Mouse (Mus musculus): ENCODE results near the gene Etnk2. TPM values are rescaled to one million over a fixed set of nuclear protein-coding genes. Genes with fewer than 3 reads are reported as not detected.

Etnk2 gene
- polyA plus RNA-seq, 1 experiment from 2014 or later = 1.4 TPM

GRCm38 (mm10) chr1:133394702-133395101, 31.3 kb downstream of the Etnk2 start:
- H3K9ac ChIP-seq = no peak overlapping the region
- H3K27ac ChIP-seq = no peak overlapping the region
- 66% methylated on average over 4 of the region's 4 CpGs for WGBS
- H3K4me3 ChIP-seq = no peak overlapping the region
- ATAC-seq (ENCODE audit: low FRiP score, low read depth) = no peak
- peaks cover 11% of the 10 kb centered on the region for H3K4me1 ChIP-seq
- H3K27me3 ChIP-seq = no peaks in the 10 kb centered on the region
- no peaks in the 10 kb centered on the region for H3K9me3 ChIP-seq
- H3K4me2 ChIP-seq (replicated peaks) = no peak overlapping the region
- H3K36me3 ChIP-seq = peaks cover 27% of the 10 kb centered on the region

GRCm38 (mm10) chr1:133396693-133397092, 33.3 kb downstream of the Etnk2 start:
- H3K9me3 ChIP-seq = no peaks in the 10 kb centered on the region
- H3K36me3 ChIP-seq = peaks cover 11% of the 10 kb centered on the region; the same call in 1 of the 2 replicates
- H3K4me2 ChIP-seq (replicated peaks) = no peak overlapping the region
- H3K4me1 ChIP-seq = peaks cover 11% of the 10 kb centered on the region
- WGBS = 92% methylated on average over 5 of the region's 5 CpGs
- H3K27ac ChIP-seq = no peak overlapping the region
- H3K4me3 ChIP-seq = no peak overlapping the region
- no peak overlapping the region for H3K9ac ChIP-seq
- H3K27me3 ChIP-seq = no peaks in the 10 kb centered on the region
- ATAC-seq (ENCODE audit: low FRiP score, low read depth) = no peak

GRCm38 (mm10) chr1:133397094-133397482, 33.7 kb downstream of the Etnk2 start:
- H3K36me3 ChIP-seq = 0 out of 2 replicates have a peak, but pooled peaks cover 8% of the 10 kb centered on the region
- H3K9ac ChIP-seq = 0 out of 2 replicates have a peak overlapping the region, but pooled peaks have one; percentile 46
- peaks cover 11% of the 10 kb centered on the region for H3K4me1 ChIP-seq
- ATAC-seq (ENCODE audit: low FRiP score, low read depth) = no peak
- 0 out of 2 replicates have a peak overlapping the region, but pooled peaks have one; percentile 28 for H3K27ac ChIP-seq
- H3K9me3 ChIP-seq = no peaks in the 10 kb centered on the region
- H3K27me3 ChIP-seq = no peaks in the 10 kb centered on the region
- H3K4me3 ChIP-seq = no peak overlapping the region
- no peak overlapping the region for H3K4me2 ChIP-seq (replicated peaks)
- 80% methylated on average over 5 of the region's 5 CpGs for WGBS

- H3K9me3 ChIP-seq = no peaks in the 10 kb centered on the region
- ATAC-seq (ENCODE audit: low FRiP score, low read depth) = no peak
- H3K9ac ChIP-seq = peak overlapping the region; percentile 46; the same call in 1 of the 2 replicates
- H3K4me3 ChIP-seq = no peak overlapping the region
- 0 out of 2 replicates have a peak overlapping the region, but pooled peaks have one; percentile 32 for H3K4me2 ChIP-seq (replicated peaks)
- peak overlapping the region; percentile 55; the same call in 1 of the 2 replicates for H3K27ac ChIP-seq
- peaks cover 11% of the 10 kb centered on the region for H3K4me1 ChIP-seq
- WGBS = 17% methylated on average over 17 of the region's 17 CpGs
- no peaks in the 10 kb centered on the region for H3K27me3 ChIP-seq
- 0 out of 2 replicates have a peak, but pooled peaks cover 3% of the 10 kb centered on the region for H3K36me3 ChIP-seq
Measured at GRCm38 (mm10) chr1:133397483-133398237, 34.3 kb downstream of the Etnk2 start.

GRCm38 (mm10) chr1:133400014-133400725, 36.8 kb downstream of the Etnk2 start:
- Histone ChIP-seq H3K27me3 (no peaks in the 10 kb centered on the region), H3K36me3 (no peaks in the 10 kb centered on the region), H3K9me3 (no peaks in the 10 kb centered on the region), H3K4me2 (replicated peaks) (no peak overlapping the region), H3K4me1 (peaks cover 11% of the 10 kb centered on the region), H3K27ac (no peak overlapping the region), H3K9ac (no peak overlapping the region), H3K4me3 (no peak overlapping the region)
- ATAC-seq (ENCODE audit: low FRiP score, low read depth) = no peak
- WGBS = 70% methylated on average over 13 of the region's 13 CpGs

- no peak overlapping the region for H3K4me3 ChIP-seq
- no peak overlapping the region for H3K4me2 ChIP-seq (replicated peaks)
- no peak overlapping the region for H3K27ac ChIP-seq
- H3K4me1 ChIP-seq = peaks cover 10% of the 10 kb centered on the region
- no peaks in the 10 kb centered on the region for H3K9me3 ChIP-seq
- 91% methylated on average over 4 of the region's 4 CpGs for WGBS
- no peak overlapping the region for H3K9ac ChIP-seq
- no peaks in the 10 kb centered on the region for H3K27me3 ChIP-seq
- ATAC-seq (ENCODE audit: low FRiP score, low read depth) = no peak
- no peaks in the 10 kb centered on the region for H3K36me3 ChIP-seq
Measured at GRCm38 (mm10) chr1:133404005-133404404, 40.6 kb downstream of the Etnk2 start.

GRCm38 (mm10) chr1:133406614-133407013, 43.2 kb downstream of the Etnk2 start:
- no peak overlapping the region for H3K27ac ChIP-seq
- no peaks in the 10 kb centered on the region for H3K36me3 ChIP-seq
- H3K9ac ChIP-seq = no peak overlapping the region
- H3K9me3 ChIP-seq = no peaks in the 10 kb centered on the region
- H3K4me2 ChIP-seq (replicated peaks) = no peak overlapping the region
- 83% methylated on average over 7 of the region's 7 CpGs for WGBS
- peaks cover 19% of the 10 kb centered on the region for H3K4me1 ChIP-seq
- no peaks in the 10 kb centered on the region for H3K27me3 ChIP-seq
- ATAC-seq (ENCODE audit: low FRiP score, low read depth) = no peak
- no peak overlapping the region for H3K4me3 ChIP-seq

- Histone ChIP-seq H3K9me3 (no peaks in the 10 kb centered on the region), H3K4me1 (peaks cover 19% of the 10 kb centered on the region), H3K27ac (no peak overlapping the region), H3K4me2 (replicated peaks) (no peak overlapping the region), H3K36me3 (no peaks in the 10 kb centered on the region), H3K9ac (no peak overlapping the region), H3K4me3 (no peak overlapping the region), H3K27me3 (no peaks in the 10 kb centered on the region)
- ATAC-seq (ENCODE audit: low FRiP score, low read depth) = no peak
- 71% methylated on average over 6 of the region's 6 CpGs for WGBS
Measured at GRCm38 (mm10) chr1:133407436-133407835, 44.1 kb downstream of the Etnk2 start.

- Histone ChIP-seq H3K27ac (no peak overlapping the region), H3K9me3 (no peaks in the 10 kb centered on the region), H3K4me1 (peaks cover 24% of the 10 kb centered on the region), H3K27me3 (no peaks in the 10 kb centered on the region), H3K9ac (0 out of 2 replicates have a peak overlapping the region, but pooled peaks have one; percentile 31), H3K36me3 (no peaks in the 10 kb centered on the region), H3K4me3 (no peak overlapping the region), H3K4me2 (replicated peaks) (no peak overlapping the region)
- no peak for ATAC-seq (ENCODE audit: low FRiP score, low read depth)
- whole genome bisulfite sequencing = 34% methylated on average over 9 of the region's 9 CpGs
Measured at GRCm38 (mm10) chr1:133408321-133408720, 44.9 kb downstream of the Etnk2 start.

GRCm38 (mm10) chr1:133408880-133409516, 45.6 kb downstream of the Etnk2 start:
- Histone ChIP-seq H3K4me1 (peaks cover 24% of the 10 kb centered on the region), H3K27ac (no peak overlapping the region)
- WGBS = 14% methylated on average over 6 of the region's 6 CpGs

GRCm38 (mm10) chr1:133409786-133410185, 46.4 kb downstream of the Etnk2 start:
- H3K4me2 ChIP-seq (replicated peaks) = no peak overlapping the region
- 62% methylated on average over 9 of the region's 9 CpGs for WGBS
- no peak overlapping the region for H3K27ac ChIP-seq
- no peak overlapping the region for H3K4me3 ChIP-seq
- no peaks in the 10 kb centered on the region for H3K27me3 ChIP-seq
- no peaks in the 10 kb centered on the region for H3K9me3 ChIP-seq
- peaks cover 24% of the 10 kb centered on the region for H3K4me1 ChIP-seq
- ATAC-seq (ENCODE audit: low FRiP score, low read depth) = no peak
- no peaks in the 10 kb centered on the region for H3K36me3 ChIP-seq
- no peak overlapping the region for H3K9ac ChIP-seq

More at GRCm38 (mm10) chr1:133408880-133409516, 45.6 kb downstream of the Etnk2 start:
- Histone ChIP-seq H3K4me2 (replicated peaks) (no peak overlapping the region), H3K4me3 (no peak overlapping the region), H3K36me3 (no peaks in the 10 kb centered on the region), H3K27me3 (no peaks in the 10 kb centered on the region), H3K9ac (no peak overlapping the region), H3K9me3 (no peaks in the 10 kb centered on the region)
- ATAC-seq (ENCODE audit: low FRiP score, low read depth) = no peak

Measured in limb, embryonic 13.5 days (tissue).